Mouse (Mus musculus) lung, postnatal 14 days (tissue): ENCODE results near the gene Mfsd7a.

ENCODE experiments used
- DNase-seq: peaks from one replicate; pipeline ENCODE4 v3.0.0; 2021

The Mfsd7a gene

GRCm38 (mm10) chr5:108431196-108431595 lies 17.5 kb downstream of the Mfsd7a start:
- DNase-seq = no peak

GRCm38 (mm10) chr5:108427186-108427585 lies 21.5 kb downstream of the Mfsd7a start:
- peak; percentile 60 for DNase-seq

GRCm38 (mm10) chr5:108423427-108423826 lies 25.3 kb downstream of the Mfsd7a start:
- DNase-seq = no peak

- DNase-seq = no peak
Observed at GRCm38 (mm10) chr5:108422741-108423140, 25.9 kb downstream of the Mfsd7a start.

- no peak for DNase-seq
Observed at GRCm38 (mm10) chr5:108414711-108415110, 34.0 kb downstream of the Mfsd7a start.

GRCm38 (mm10) chr5:108406977-108407376 lies 41.7 kb downstream of the Mfsd7a start:
- DNase-seq = no peak

- DNase-seq = no peak
Observed at GRCm38 (mm10) chr5:108405460-108405859, 43.2 kb downstream of the Mfsd7a start.

GRCm38 (mm10) chr5:108403453-108403852 lies 45.2 kb downstream of the Mfsd7a start:
- DNase-seq = no peak
